Mouse (Mus musculus) layer of hippocampus, postnatal 10 days (tissue): ENCODE data around the gene Sytl3. TPM values are rescaled to one million over a fixed set of nuclear protein-coding genes. Genes with fewer than 3 reads are reported as not detected.
"Not testable (repeated sequence)": the region's sequence is repeated elsewhere in the genome, so short reads cannot be mapped to it uniquely, and the experiment has no call there.

Experiments used
- DNase-seq, 2 experiments: peaks; one replicate each; pipeline ENCODE4 v3.0.0; 2021; ENCODE audit warnings: low spot score in 2 of 2
- long read RNA-seq: library from polyadenylated mRNA; stranded (forward); transcript quantifications from one replicate; pipeline ENCODE4 v2.0.0, GENCODE M21; 2023
- total RNA-seq, 2 experiments: library from RNA; stranded (reverse); gene quantifications; 2 replicates each; pipeline ENCODE4 v1.2.3; 2021

Gene Sytl3
- total RNA-seq = under 1 TPM in 1 of 2 experiments, not detected in 1; 0.25 TPM
- long read RNA-seq = 0 reads

- DNase-seq = not testable (repeated sequence)
Observed at GRCm38 (mm10) chr17:6658801-6659200, at the start of gene Sytl3. Gene Sytl3, plus strand, starts transcription at chr17:6659093.

GRCm38 (mm10) chr17:6613524-6613923 lies 45.4 kb upstream of the Sytl3 start:
- not testable (repeated sequence) for DNase-seq

GRCm38 (mm10) chr17:6614316-6614715 lies 44.6 kb upstream of the Sytl3 start:
- not testable (repeated sequence) for DNase-seq

- DNase-seq = not testable (repeated sequence)
Observed at GRCm38 (mm10) chr17:6616731-6617130, 42.2 kb upstream of the Sytl3 start.

GRCm38 (mm10) chr17:6617689-6618400 lies 41.0 kb upstream of the Sytl3 start:
- not testable (repeated sequence) for DNase-seq

- DNase-seq = not testable (repeated sequence)
Observed at GRCm38 (mm10) chr17:6619271-6619670, 39.6 kb upstream of the Sytl3 start.

GRCm38 (mm10) chr17:6620035-6620434 lies 38.9 kb upstream of the Sytl3 start:
- DNase-seq = not testable (repeated sequence)

- not testable (repeated sequence) for DNase-seq
Observed at GRCm38 (mm10) chr17:6620730-6621451, 38.0 kb upstream of the Sytl3 start.

- not testable (repeated sequence) for DNase-seq
Observed at GRCm38 (mm10) chr17:6621976-6622375, 36.9 kb upstream of the Sytl3 start.

- DNase-seq = not testable (repeated sequence)
Observed at GRCm38 (mm10) chr17:6624926-6625558, 33.9 kb upstream of the Sytl3 start.

GRCm38 (mm10) chr17:6630398-6630797 lies 28.5 kb upstream of the Sytl3 start:
- not testable (repeated sequence) for DNase-seq

GRCm38 (mm10) chr17:6632850-6633249 lies 26.0 kb upstream of the Sytl3 start:
- not testable (repeated sequence) for DNase-seq

- not testable (repeated sequence) for DNase-seq
Observed at GRCm38 (mm10) chr17:6635781-6636180, 23.1 kb upstream of the Sytl3 start.

- no peak for DNase-seq
Observed at GRCm38 (mm10) chr17:6636861-6637260, 22.0 kb upstream of the Sytl3 start.

- DNase-seq = not testable (repeated sequence)
Observed at GRCm38 (mm10) chr17:6637434-6637833, 21.5 kb upstream of the Sytl3 start.

GRCm38 (mm10) chr17:6638444-6638843 lies 20.4 kb upstream of the Sytl3 start:
- DNase-seq = not testable (repeated sequence)

GRCm38 (mm10) chr17:6639486-6639885 lies 19.4 kb upstream of the Sytl3 start:
- DNase-seq = not testable (repeated sequence)

GRCm38 (mm10) chr17:6640044-6640637 lies 18.8 kb upstream of the Sytl3 start:
- not testable (repeated sequence) for DNase-seq

GRCm38 (mm10) chr17:6640771-6641429 lies 18.0 kb upstream of the Sytl3 start:
- DNase-seq = not testable (repeated sequence)

- not testable (repeated sequence) for DNase-seq
Observed at GRCm38 (mm10) chr17:6644210-6644609, 14.7 kb upstream of the Sytl3 start.

- not testable (repeated sequence) for DNase-seq
Observed at GRCm38 (mm10) chr17:6644673-6645072, 14.2 kb upstream of the Sytl3 start.
